Mouse (Mus musculus) olfactory bulb, adult 2 months (tissue): ENCODE data around the gene C1s2.

Source experiments
- CTCF ChIP-seq: fragments of 200-500 bp; IDR thresholded peaks from 2 replicates; pipeline ENCODE4 v1.5.1; 2012; ENCODE audit warnings: low read depth, mild to moderate bottlenecking, low read length, moderate library complexity; ENCODE audit not compliant: insufficient read depth
- POLR2A ChIP-seq: fragments of 200-500 bp; IDR thresholded peaks from 2 replicates; pipeline ENCODE4 v1.6.1; 2012; ENCODE audit warnings: mild to moderate bottlenecking, low read depth, low read length, moderate library complexity; ENCODE audit not compliant: insufficient read depth

DNA sequence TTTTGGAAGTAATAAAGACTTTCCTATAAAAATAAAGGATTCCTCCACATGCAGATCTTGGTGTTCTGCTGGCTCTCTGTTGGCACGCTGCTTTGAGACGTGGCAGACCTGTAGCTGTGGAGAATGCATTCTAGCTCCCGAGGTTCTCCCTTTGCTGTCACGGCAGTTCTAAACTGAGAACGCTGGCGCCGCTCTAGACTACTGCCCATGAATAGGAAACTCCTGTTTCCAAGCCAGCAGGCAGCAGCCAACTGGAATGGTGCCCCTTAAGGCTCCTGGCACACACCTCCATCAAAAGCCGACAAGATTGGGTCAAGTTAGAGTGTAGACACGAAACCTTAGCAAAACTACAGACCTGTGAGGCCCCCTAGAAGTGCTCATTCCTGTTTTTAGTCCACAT lies 37.7 kb upstream of the C1s2 start:
- TF ChIP-seq POLR2A (no peak), CTCF (no peak)
